Mouse (Mus musculus) cerebellum, postnatal 4 days (tissue): ENCODE measurements around the gene Depp1.

Experiments used
- DNase-seq, 2 experiments: peaks; one replicate each; pipeline ENCODE4 v3.0.0; 2022; ENCODE audit warnings: low spot score in 2 of 2, mixed read lengths in 1 of 2

Depp1 gene

GRCm38 (mm10) chr6:116679563-116680288, 29.3 kb downstream of the Depp1 start:
- DNase-seq, result no peak

GRCm38 (mm10) chr6:116682317-116682716, 31.9 kb downstream of the Depp1 start:
- DNase-seq, result no peak

- no peak for DNase-seq
Observed at GRCm38 (mm10) chr6:116693639-116694038, 43.2 kb downstream of the Depp1 start.

- no peak for DNase-seq
Observed at GRCm38 (mm10) chr6:116694346-116694745, 43.9 kb downstream of the Depp1 start.

GRCm38 (mm10) chr6:116697413-116697812, 47.0 kb downstream of the Depp1 start:
- DNase-seq, result no peak

- no peak for DNase-seq
Observed at GRCm38 (mm10) chr6:116697896-116698425, 47.6 kb downstream of the Depp1 start.

- DNase-seq, result no peak
Observed at GRCm38 (mm10) chr6:116700821-116701220, 50.4 kb downstream of the Depp1 start.
